Mouse (Mus musculus) Patski (cell line): Measurements from ENCODE around the gene Ergic3. TPM values are rescaled to one million over a fixed set of nuclear protein-coding genes. Genes with fewer than 3 reads are reported as not detected.
A peak's percentile ranks its signal among the peaks of the same experiment; 100 is the strongest.

ENCODE experiments used
- ATAC-seq: fragments of 100-300 bp; one replicate; pipeline ENCODE4 v1.8.0; 2021
- CTCF ChIA-PET: fragments of 350-600 bp; sonication (Branson Sonifier 250); formaldehyde crosslinking; loops from one replicate; lab custom pipeline; 2022; ENCODE audit warnings: inconsistent platforms; lab: Charles Lee
- POLR2A ChIA-PET: fragments of 350-600 bp; sonication (Branson Sonifier 250); formaldehyde crosslinking; loops from one replicate; lab custom pipeline; 2022; ENCODE audit warnings: antibody characterized with exemption, inconsistent platforms; lab: Charles Lee
- DNase-seq: peaks from one replicate; pipeline ENCODE4 v3.0.0-alpha.2; 2011; ENCODE audit warnings: low read depth, low spot score
- H3K27me3 ChIP-seq: fragments of 371-371 bp; one replicate; pipeline ENCODE4 v1.5.1; 2021
- CTCF ChIP-seq: fragments of 100-300 bp; IDR thresholded peaks from one replicate; pipeline ENCODE4 v1.5.1; 2021
- in situ Hi-C: fragments of 300-500 bp; cut with MboI; formaldehyde crosslinking; loops from 3 replicates; pipeline ENCODE4 v1.11.1; 2018; ENCODE audit warnings: low pct_unique_long_range_greater_than_20kb, mixed read lengths
- polyA plus RNA-seq: library from polyadenylated mRNA; unstranded; gene quantifications from one replicate; pipeline ENCODE4 v1.2.3, GENCODE M21; 2021

Gene Ergic3
- polyA plus RNA-seq, 1 experiment from 2014 or later = 232 TPM

GRCm38 (mm10) chr2:156065099-156066041 lies 57.5 kb downstream of the Ergic3 start, which contains the start of gene Spag4:
Gene Spag4 (plus strand): TSS chr2:156065175.
- POLR2A ChIA-PET = no interaction called here
- no peak for TF ChIP-seq CTCF
- in situ Hi-C loops = no loop called here

GRCm38 (mm10) chr2:156066126-156066525 lies 58.3 kb downstream of the Ergic3 start:
- ChIA-PET CTCF (no interaction called here), POLR2A (no interaction called here)
- in situ Hi-C loops = no loop called here
- peaks cover 5% of the 10 kb centered on the region for H3K27me3 ChIP-seq
- ATAC-seq (no peak), DNase-seq (no peak)
- no peak for TF ChIP-seq CTCF

More at GRCm38 (mm10) chr2:156065099-156066041, 57.5 kb downstream of the Ergic3 start, which contains the start of gene Spag4:
- ATAC-seq = peak; percentile 62
- CTCF ChIA-PET = no interaction called here
- DNase-seq = peak; percentile 12
- H3K27me3 ChIP-seq = peaks cover 5% of the 10 kb centered on the region

Other genes starting within 250 kb of the Ergic3 start
- 0.05 TPM for gene Mmp24, start 232.7 kb upstream of the Ergic3 start, polyA plus RNA-seq
- 49.6 TPM for gene BC029722, start 188.6 kb upstream of the Ergic3 start, polyA plus RNA-seq
- gene Eif6, start 181.1 kb upstream of the Ergic3 start, polyA plus RNA-seq = 170 TPM
- gene Fam83c, start 173.2 kb upstream of the Ergic3 start, polyA plus RNA-seq = 0.10 TPM
- gene Uqcc1, start 77.7 kb upstream of the Ergic3 start, polyA plus RNA-seq = 73.4 TPM
- gene Gm15557, start 67.3 kb upstream of the Ergic3 start, polyA plus RNA-seq = not detected
- 0.03 TPM for gene Gdf5, start 62.7 kb upstream of the Ergic3 start, polyA plus RNA-seq
- gene Cep250, start 51.6 kb upstream of the Ergic3 start, polyA plus RNA-seq = 40.2 TPM
- 3.4 TPM for gene 6430550D23Rik, start 68 bp upstream of the Ergic3 start, polyA plus RNA-seq
- gene Fer1l4, start 44.9 kb downstream of the Ergic3 start, polyA plus RNA-seq = not detected
- gene Spag4, start 57.1 kb downstream of the Ergic3 start, polyA plus RNA-seq = 2.0 TPM
- gene Cpne1, start 103.9 kb downstream of the Ergic3 start, polyA plus RNA-seq = 66.0 TPM
- gene Rbm12, start 103.9 kb downstream of the Ergic3 start, polyA plus RNA-seq = 14.1 TPM
- 17.4 TPM for gene Gm28036, start 119.0 kb downstream of the Ergic3 start, polyA plus RNA-seq
- 217 TPM for gene Romo1, start 136.0 kb downstream of the Ergic3 start, polyA plus RNA-seq
- 55.7 TPM for gene Nfs1, start 136.1 kb downstream of the Ergic3 start, polyA plus RNA-seq
- 288 TPM for gene Rbm39, start 172.2 kb downstream of the Ergic3 start, polyA plus RNA-seq
- 37.6 TPM for gene Phf20, start 188.4 kb downstream of the Ergic3 start, polyA plus RNA-seq